Mouse (Mus musculus): ENCODE measurements around the gene Dhrs9. TPM values are rescaled to one million over a fixed set of nuclear protein-coding genes. Genes with fewer than 3 reads are reported as not detected.
"Not testable (repeated sequence)": the region's sequence is repeated elsewhere in the genome, so short reads cannot be mapped to it uniquely, and the experiment has no call there.

The Dhrs9 gene
- 0.04 and 0.10 TPM in 2 replicates for polyA plus RNA-seq (2015; fragmentation: Nextera tagmentation; extraction: Ambion mirVana)

GRCm38 (mm10) chr2:69380281-69380680 is at the start of gene Dhrs9:
Gene Dhrs9, plus strand, starts transcription at chr2:69380445.
- H3K9ac ChIP-seq: no peak within 1 kb of the TSS
- H3K4me2 ChIP-seq: no peak within 1 kb of the TSS
- 0 out of 2 replicates have a peak, but pooled peaks cover 4% of the 10 kb centered on the region for H3K4me1 ChIP-seq (replicated peaks)
- H3K36me3 ChIP-seq: no peaks in the 10 kb centered on the region
- WGBS: 39% methylated on average over 13 of the region's 13 CpGs
- no peak within 1 kb of the TSS for H3K27ac ChIP-seq
- no peaks in the 10 kb centered on the region for H3K9me3 ChIP-seq (replicated peaks)
- ATAC-seq (replicated peaks; ENCODE audit: insufficient number of reproducible peaks, insufficient read depth, low FRiP score, low read depth): no peak
- H3K27me3 ChIP-seq: no peaks in the 10 kb centered on the region
- no peak within 1 kb of the TSS for H3K4me3 ChIP-seq

- H3K4me2 ChIP-seq; H3K27ac ChIP-seq; H3K9me3 ChIP-seq (replicated peaks); H3K27me3 ChIP-seq; H3K9ac ChIP-seq; H3K36me3 ChIP-seq; H3K4me3 ChIP-seq; H3K4me1 ChIP-seq (replicated peaks); ATAC-seq (replicated peaks; ENCODE audit: insufficient number of reproducible peaks, insufficient read depth, low FRiP score, low read depth): not testable (repeated sequence)
- WGBS: 80% methylated on average over 6 of the region's 6 CpGs
Measured at GRCm38 (mm10) chr2:69331523-69331922, 48.7 kb upstream of the Dhrs9 start.

GRCm38 (mm10) chr2:69341506-69341905 is 38.7 kb upstream of the Dhrs9 start:
- no peak overlapping the region for H3K27ac ChIP-seq
- no peak for ATAC-seq (replicated peaks; ENCODE audit: insufficient number of reproducible peaks, insufficient read depth, low FRiP score, low read depth)
- WGBS: 86% methylated on average over 6 of the region's 6 CpGs

GRCm38 (mm10) chr2:69342496-69343221 is 37.6 kb upstream of the Dhrs9 start, which contains the start of gene Abcb11:
Gene Abcb11, minus strand, starts transcription at chr2:69342616.
- no peak within 1 kb of the TSS for H3K4me3 ChIP-seq
- H3K27me3 ChIP-seq: no peaks in the 10 kb centered on the region
- no peak within 1 kb of the TSS for H3K9ac ChIP-seq
- H3K9me3 ChIP-seq (replicated peaks): no peaks in the 10 kb centered on the region
- 78% methylated on average over 9 of the region's 9 CpGs for WGBS
- no peak within 1 kb of the TSS for H3K27ac ChIP-seq
- no peaks in the 10 kb centered on the region for H3K36me3 ChIP-seq
- no peaks in the 10 kb centered on the region for H3K4me1 ChIP-seq (replicated peaks)
- H3K4me2 ChIP-seq: no peak within 1 kb of the TSS
- ATAC-seq (replicated peaks; ENCODE audit: insufficient number of reproducible peaks, insufficient read depth, low FRiP score, low read depth): no peak

More at GRCm38 (mm10) chr2:69341506-69341905, 38.7 kb upstream of the Dhrs9 start:
- Histone ChIP-seq H3K9ac (no peak overlapping the region), H3K4me1 (replicated peaks) (no peaks in the 10 kb centered on the region), H3K36me3 (no peaks in the 10 kb centered on the region), H3K4me3 (no peak overlapping the region), H3K4me2 (no peak overlapping the region), H3K27me3 (no peaks in the 10 kb centered on the region), H3K9me3 (replicated peaks) (no peaks in the 10 kb centered on the region)

- ATAC-seq (replicated peaks; ENCODE audit: insufficient number of reproducible peaks, insufficient read depth, low FRiP score, low read depth): peak; percentile 100
- H3K9ac ChIP-seq; H3K4me3 ChIP-seq; H3K4me2 ChIP-seq; H3K27ac ChIP-seq; H3K4me1 ChIP-seq (replicated peaks); H3K27me3 ChIP-seq; H3K36me3 ChIP-seq; H3K9me3 ChIP-seq (replicated peaks): not testable (repeated sequence)
Measured at GRCm38 (mm10) chr2:69355402-69355801, 24.8 kb upstream of the Dhrs9 start.

- 87% methylated on average over 2 of the region's 2 CpGs for WGBS
- H3K36me3 ChIP-seq: no peaks in the 10 kb centered on the region
- no peak overlapping the region for H3K27ac ChIP-seq
- no peak overlapping the region for H3K9ac ChIP-seq
- no peaks in the 10 kb centered on the region for H3K4me1 ChIP-seq (replicated peaks)
- no peaks in the 10 kb centered on the region for H3K27me3 ChIP-seq
- no peak for ATAC-seq (replicated peaks; ENCODE audit: insufficient number of reproducible peaks, insufficient read depth, low FRiP score, low read depth)
- H3K4me2 ChIP-seq: no peak overlapping the region
- no peaks in the 10 kb centered on the region for H3K9me3 ChIP-seq (replicated peaks)
- H3K4me3 ChIP-seq: no peak overlapping the region
Measured at GRCm38 (mm10) chr2:69364831-69365230, 15.4 kb upstream of the Dhrs9 start.

GRCm38 (mm10) chr2:69365275-69365674 is 15.0 kb upstream of the Dhrs9 start:
- H3K36me3 ChIP-seq: no peaks in the 10 kb centered on the region
- no peak overlapping the region for H3K4me2 ChIP-seq
- no peak overlapping the region for H3K9ac ChIP-seq
- H3K4me3 ChIP-seq: no peak overlapping the region
- no peak for ATAC-seq (replicated peaks; ENCODE audit: insufficient number of reproducible peaks, insufficient read depth, low FRiP score, low read depth)
- no peak overlapping the region for H3K27ac ChIP-seq
- WGBS: 90% methylated on average over 1 of the region's 1 CpGs
- H3K4me1 ChIP-seq (replicated peaks): no peaks in the 10 kb centered on the region
- H3K27me3 ChIP-seq: no peaks in the 10 kb centered on the region
- no peaks in the 10 kb centered on the region for H3K9me3 ChIP-seq (replicated peaks)

GRCm38 (mm10) chr2:69376780-69377179 is 3.5 kb upstream of the Dhrs9 start:
- Histone ChIP-seq H3K27me3 (no peaks in the 10 kb centered on the region), H3K9me3 (replicated peaks) (no peaks in the 10 kb centered on the region), H3K4me1 (replicated peaks) (0 out of 2 replicates have a peak, but pooled peaks cover 4% of the 10 kb centered on the region), H3K27ac (no peak overlapping the region), H3K4me2 (no peak overlapping the region), H3K4me3 (no peak overlapping the region), H3K36me3 (no peaks in the 10 kb centered on the region), H3K9ac (no peak overlapping the region)
- 52% methylated on average over 2 of the region's 2 CpGs for WGBS
- no peak for ATAC-seq (replicated peaks; ENCODE audit: insufficient number of reproducible peaks, insufficient read depth, low FRiP score, low read depth)

GRCm38 (mm10) chr2:69379801-69380200 is 444 bp upstream of the Dhrs9 start:
- ATAC-seq (replicated peaks; ENCODE audit: insufficient number of reproducible peaks, insufficient read depth, low FRiP score, low read depth): no peak
- H3K9me3 ChIP-seq (replicated peaks): no peaks in the 10 kb centered on the region
- 30% methylated on average over 1 of the region's 1 CpGs for WGBS
- H3K36me3 ChIP-seq: no peaks in the 10 kb centered on the region
- H3K4me2 ChIP-seq: no peak overlapping the region
- H3K9ac ChIP-seq: no peak overlapping the region
- H3K4me3 ChIP-seq: no peak overlapping the region
- H3K27ac ChIP-seq: no peak overlapping the region
- 0 out of 2 replicates have a peak, but pooled peaks cover 4% of the 10 kb centered on the region for H3K4me1 ChIP-seq (replicated peaks)
- no peaks in the 10 kb centered on the region for H3K27me3 ChIP-seq

GRCm38 (mm10) chr2:69381740-69382139 is 1.5 kb downstream of the Dhrs9 start:
- Histone ChIP-seq H3K9ac (no peak overlapping the region), H3K4me1 (replicated peaks) (0 out of 2 replicates have a peak, but pooled peaks cover 4% of the 10 kb centered on the region), H3K27ac (no peak overlapping the region), H3K36me3 (no peaks in the 10 kb centered on the region), H3K4me3 (no peak overlapping the region), H3K27me3 (no peaks in the 10 kb centered on the region), H3K9me3 (replicated peaks) (no peaks in the 10 kb centered on the region), H3K4me2 (no peak overlapping the region)
- 44% methylated on average over 8 of the region's 8 CpGs for WGBS
- ATAC-seq (replicated peaks; ENCODE audit: insufficient number of reproducible peaks, insufficient read depth, low FRiP score, low read depth): no peak

- no peaks in the 10 kb centered on the region for H3K27me3 ChIP-seq
- no peaks in the 10 kb centered on the region for H3K9me3 ChIP-seq (replicated peaks)
- H3K9ac ChIP-seq: no peak overlapping the region
- WGBS: 73% methylated on average over 5 of the region's 5 CpGs
- H3K36me3 ChIP-seq: no peaks in the 10 kb centered on the region
- H3K4me1 ChIP-seq (replicated peaks): 0 out of 2 replicates have a peak, but pooled peaks cover 4% of the 10 kb centered on the region
- no peak overlapping the region for H3K27ac ChIP-seq
- no peak for ATAC-seq (replicated peaks; ENCODE audit: insufficient number of reproducible peaks, insufficient read depth, low FRiP score, low read depth)
- no peak overlapping the region for H3K4me2 ChIP-seq
- H3K4me3 ChIP-seq: no peak overlapping the region
Measured at GRCm38 (mm10) chr2:69382838-69383237, 2.6 kb downstream of the Dhrs9 start.
